Mouse (Mus musculus) forebrain, embryonic 16.5 days (tissue): Measurements from ENCODE around the gene Vangl1. TPM values are rescaled to one million over a fixed set of nuclear protein-coding genes. Genes with fewer than 3 reads are reported as not detected.

ENCODE experiments used
- ATAC-seq: fragments of 200-750 bp; cut with Nextera tagmentation; 2 replicates; pipeline ENCODE4 v1.8.0; 2017; ENCODE audit warnings: mild to moderate bottlenecking, moderate library complexity
- H3K27ac ChIP-seq: fragments of 300-500 bp; sonication (generic); 2 replicates; pipeline ENCODE4 v1.5.1; 2014; ENCODE audit warnings: low read length, control low read depth
- H3K27me3 ChIP-seq: fragments of 300-500 bp; sonication (generic); replicated peaks from 2 replicates; pipeline ENCODE4 v1.6.1; 2014; ENCODE audit warnings: low read length; ENCODE audit not compliant: control insufficient read depth, insufficient read depth
- H3K36me3 ChIP-seq: fragments of 300-500 bp; sonication (generic); 2 replicates; pipeline ENCODE4 v1.6.1; 2014; ENCODE audit not compliant: control insufficient read depth, insufficient read depth
- H3K4me1 ChIP-seq: fragments of 300-500 bp; sonication (generic); replicated peaks from 2 replicates; pipeline ENCODE4 v1.6.1; 2014; ENCODE audit warnings: low read length; ENCODE audit not compliant: control insufficient read depth, insufficient read depth
- H3K4me2 ChIP-seq: fragments of 300-500 bp; sonication (generic); 2 replicates; pipeline ENCODE4 v1.6.1; 2014; ENCODE audit warnings: mild to moderate bottlenecking, low read length, control low read depth
- H3K4me3 ChIP-seq: fragments of 300-500 bp; sonication (generic); replicated peaks from 2 replicates; pipeline ENCODE4 v1.5.1; 2014; ENCODE audit warnings: mild to moderate bottlenecking, low read length, control low read depth
- H3K9ac ChIP-seq: fragments of 300-500 bp; sonication (generic); replicated peaks from 2 replicates; pipeline ENCODE4 v1.6.1; 2014; ENCODE audit warnings: low read depth, low read length, control low read depth
- H3K9me3 ChIP-seq: fragments of 300-500 bp; sonication (generic); 2 replicates; pipeline ENCODE4 v1.6.1; 2016; ENCODE audit warnings: low read length; ENCODE audit not compliant: control insufficient read depth
- WGBS: fragments of 180-500 bp; shearing (Covaris S2); extraction: QIAGEN DNeasy Blood & Tissue Kit; methylation state at CpG from one replicate; pipeline ENCODE4 v1.1.7; 2014; 5-methylcytosine and 5-hydroxymethylcytosine counted together
- polyA plus RNA-seq: library from polyadenylated mRNA; unstranded; fragments of >200 nt; fragmentation: Nextera tagmentation; extraction: Ambion mirVana; gene quantifications from 2 replicates; pipeline ENCODE4 v1.2.1, GENCODE M21; 2015

Gene Vangl1
- polyA plus RNA-seq, 1 experiment from 2014 or later, result 6.3 TPM

DNA sequence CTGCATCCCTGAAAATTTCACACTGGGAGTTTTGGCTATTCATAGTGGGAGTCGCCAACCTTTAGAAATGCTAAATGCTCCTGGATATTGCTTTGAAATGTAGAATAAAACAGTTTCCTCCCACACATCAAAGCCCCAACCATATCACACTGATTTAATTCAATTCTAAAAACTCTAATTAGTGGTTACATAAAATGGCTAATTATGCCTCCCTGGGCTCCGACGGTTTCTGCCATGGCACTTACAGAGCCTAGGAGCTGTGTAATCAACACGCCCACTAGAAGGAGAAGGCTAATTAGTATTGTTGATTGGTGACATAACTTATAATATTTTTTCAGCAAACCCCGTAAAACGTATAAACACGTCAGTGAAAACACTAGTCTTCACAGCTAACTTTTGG is 1.4 kb downstream of the Vangl1 start:
- H3K4me3 ChIP-seq, result peak overlapping the region; percentile 64
- no peaks in the 10 kb centered on the region for H3K9me3 ChIP-seq
- ATAC-seq, result peak; percentile 54
- under 1% methylated on average over 7 of the region's 7 CpGs for WGBS
- no peak overlapping the region; the same call in 1 of the 2 replicates for H3K9ac ChIP-seq
- H3K27ac ChIP-seq, result no peak overlapping the region
- H3K36me3 ChIP-seq, result no peaks in the 10 kb centered on the region
- peak overlapping the region; percentile 98 for H3K4me2 ChIP-seq
- H3K27me3 ChIP-seq, result peaks cover 33% of the 10 kb centered on the region
- H3K4me1 ChIP-seq, result peaks cover 20% of the 10 kb centered on the region

DNA sequence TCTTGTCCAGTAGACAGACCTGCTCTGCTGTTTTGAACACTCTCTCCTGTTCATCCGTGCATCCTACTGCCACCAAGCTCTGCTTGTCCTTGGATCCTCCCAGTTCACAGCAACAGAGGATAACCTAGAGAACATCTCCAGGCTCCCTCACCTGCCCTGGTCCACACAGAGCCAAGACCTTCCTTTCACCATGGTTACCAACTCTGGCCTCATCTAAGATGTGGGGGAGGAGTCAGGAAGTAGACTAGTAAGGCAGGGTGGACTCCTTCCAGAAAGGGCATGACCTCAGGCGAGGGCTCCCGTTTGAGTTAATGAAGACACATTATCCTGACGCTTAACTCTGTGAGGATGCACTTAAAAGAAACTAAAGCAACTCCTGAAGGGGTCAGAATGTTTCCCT is 4.5 kb downstream of the Vangl1 start:
- Histone ChIP-seq H3K27ac (no peak overlapping the region), H3K27me3 (peaks cover 19% of the 10 kb centered on the region), H3K36me3 (no peaks in the 10 kb centered on the region), H3K4me3 (no peak overlapping the region), H3K9ac (no peak overlapping the region), H3K4me1 (peaks cover 15% of the 10 kb centered on the region), H3K9me3 (no peaks in the 10 kb centered on the region), H3K4me2 (no peak overlapping the region)
- ATAC-seq, result no peak
- WGBS, result 60% methylated on average over 4 of the region's 4 CpGs

DNA sequence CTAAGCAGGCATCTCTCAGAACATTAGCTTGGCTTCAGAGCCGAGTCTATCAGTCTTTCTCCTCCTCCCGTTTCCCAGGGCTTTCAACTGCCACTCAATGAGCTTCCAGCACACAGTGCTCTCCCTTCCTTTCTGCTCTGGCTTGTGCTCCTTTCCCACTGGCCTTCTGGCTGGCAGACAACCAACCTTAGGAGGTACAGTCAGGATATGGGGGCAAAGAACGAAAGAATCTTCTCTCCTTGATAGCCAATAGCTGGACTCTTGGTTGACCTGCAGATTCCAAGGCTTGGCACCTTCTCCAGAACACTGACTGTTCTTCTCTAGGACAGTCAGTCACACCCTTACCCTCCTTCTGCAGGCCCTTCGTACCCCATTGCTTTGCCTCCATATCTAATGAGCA is 5.3 kb downstream of the Vangl1 start:
- H3K9ac ChIP-seq, result no peak overlapping the region
- no peak overlapping the region for H3K4me3 ChIP-seq
- WGBS, result 73% methylated on average over 4 of the region's 4 CpGs
- ATAC-seq, result no peak
- peaks cover 16% of the 10 kb centered on the region for H3K4me1 ChIP-seq
- H3K9me3 ChIP-seq, result no peaks in the 10 kb centered on the region
- no peaks in the 10 kb centered on the region for H3K36me3 ChIP-seq
- H3K27me3 ChIP-seq, result peaks cover 23% of the 10 kb centered on the region
- no peak overlapping the region for H3K4me2 ChIP-seq
- H3K27ac ChIP-seq, result no peak overlapping the region

DNA sequence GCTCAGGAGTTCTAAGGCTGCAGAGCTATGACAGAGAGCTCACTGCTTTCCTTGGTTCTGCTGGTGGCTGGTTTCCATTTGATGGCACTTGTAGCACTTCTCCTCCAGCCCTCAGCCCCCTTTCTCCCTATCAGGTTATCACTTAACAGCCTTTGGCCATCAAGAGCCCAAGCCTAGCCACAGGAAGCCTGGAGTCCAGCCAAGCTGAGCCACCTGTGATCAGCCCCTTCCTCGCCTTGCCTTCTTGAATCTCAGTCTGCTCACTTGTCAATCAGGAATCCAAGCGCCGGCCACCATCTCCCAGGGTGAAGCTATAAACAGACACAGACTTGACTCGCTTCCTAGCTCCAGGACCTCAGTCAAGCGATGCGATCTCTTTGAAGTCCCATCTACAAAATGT is 6.0 kb downstream of the Vangl1 start:
- Histone ChIP-seq H3K27me3 (peaks cover 21% of the 10 kb centered on the region), H3K4me1 (peaks cover 15% of the 10 kb centered on the region), H3K36me3 (no peaks in the 10 kb centered on the region), H3K9ac (no peak overlapping the region), H3K4me3 (no peak overlapping the region), H3K4me2 (no peak overlapping the region), H3K9me3 (no peaks in the 10 kb centered on the region), H3K27ac (no peak overlapping the region)
- ATAC-seq, result no peak
- 63% methylated on average over 6 of the region's 6 CpGs for WGBS

DNA sequence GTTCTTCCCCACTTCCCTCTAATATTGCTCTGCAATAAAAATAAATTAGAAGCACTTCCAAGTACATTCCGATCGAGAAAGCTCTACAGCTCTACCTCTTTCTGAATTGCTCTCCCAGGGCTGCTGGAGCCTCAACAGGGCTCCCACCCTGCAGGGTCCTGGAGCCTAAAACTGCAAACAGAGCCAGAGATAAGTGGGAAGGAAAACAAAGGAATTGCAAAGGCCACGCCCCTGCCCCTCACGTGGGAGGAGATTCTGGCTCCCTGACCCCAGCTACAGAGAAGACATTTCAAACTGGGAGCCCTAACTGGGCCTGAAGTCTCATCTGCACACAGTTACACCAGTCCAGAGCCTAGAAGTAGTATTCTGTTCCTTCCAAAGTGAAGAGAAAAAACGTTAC is 6.7 kb downstream of the Vangl1 start:
- peaks cover 12% of the 10 kb centered on the region for H3K4me1 ChIP-seq
- H3K27me3 ChIP-seq, result peaks cover 25% of the 10 kb centered on the region
- H3K4me2 ChIP-seq, result no peak overlapping the region
- no peak for ATAC-seq
- no peaks in the 10 kb centered on the region for H3K9me3 ChIP-seq
- H3K36me3 ChIP-seq, result no peaks in the 10 kb centered on the region
- H3K4me3 ChIP-seq, result no peak overlapping the region
- no peak overlapping the region for H3K27ac ChIP-seq
- H3K9ac ChIP-seq, result no peak overlapping the region
- WGBS, result 23% methylated on average over 5 of the region's 5 CpGs

DNA sequence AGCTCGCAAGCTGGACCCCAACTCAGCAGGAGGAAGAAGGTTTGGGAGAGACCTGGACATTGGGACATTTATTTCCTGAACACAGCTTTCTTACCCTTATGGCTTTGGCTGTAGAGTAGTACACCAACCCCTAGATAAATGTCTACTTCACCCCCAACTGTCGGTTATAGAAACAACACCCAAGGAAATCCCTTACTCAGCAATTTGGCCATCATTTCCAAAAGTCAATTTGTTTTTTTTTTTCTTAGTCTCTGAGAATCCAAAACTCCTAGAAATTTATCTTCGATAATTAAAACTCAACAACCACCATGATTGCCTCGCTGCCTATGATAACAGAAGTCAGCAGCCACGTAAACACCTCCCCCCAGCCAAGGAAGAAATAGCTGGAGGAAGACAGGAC is 7.3 kb downstream of the Vangl1 start:
- Histone ChIP-seq H3K27ac (no peak overlapping the region), H3K4me3 (no peak overlapping the region), H3K4me2 (no peak overlapping the region), H3K9ac (no peak overlapping the region), H3K36me3 (no peaks in the 10 kb centered on the region), H3K27me3 (peaks cover 26% of the 10 kb centered on the region), H3K4me1 (peaks cover 12% of the 10 kb centered on the region), H3K9me3 (no peaks in the 10 kb centered on the region)
- 89% methylated on average over 5 of the region's 5 CpGs for WGBS
- no peak for ATAC-seq

DNA sequence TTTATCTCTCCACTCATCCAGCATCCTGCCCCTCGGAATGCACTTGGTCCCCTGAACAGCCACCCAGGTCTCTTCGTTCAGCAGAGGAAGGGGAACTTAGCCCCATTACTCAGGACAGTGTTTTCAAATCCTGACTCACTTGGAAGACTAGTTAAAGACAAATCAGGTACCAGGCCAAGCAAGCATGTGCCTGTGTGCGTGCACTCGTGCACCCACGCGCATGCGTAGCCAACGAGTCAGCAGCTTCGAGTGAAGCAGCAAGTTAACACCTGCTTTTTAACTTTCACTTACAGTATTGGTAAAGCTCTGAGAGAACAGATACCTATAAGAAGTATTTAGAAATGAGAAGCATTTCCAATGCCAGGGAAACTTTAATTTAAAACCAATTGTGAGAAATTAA is 8.3 kb downstream of the Vangl1 start:
- Histone ChIP-seq H3K4me3 (no peak overlapping the region), H3K4me1 (peaks cover 12% of the 10 kb centered on the region), H3K9ac (no peak overlapping the region), H3K4me2 (no peak overlapping the region), H3K9me3 (no peaks in the 10 kb centered on the region), H3K27ac (no peak overlapping the region), H3K27me3 (peaks cover 18% of the 10 kb centered on the region), H3K36me3 (no peaks in the 10 kb centered on the region)
- 92% methylated on average over 9 of the region's 9 CpGs for WGBS
- ATAC-seq, result no peak

DNA sequence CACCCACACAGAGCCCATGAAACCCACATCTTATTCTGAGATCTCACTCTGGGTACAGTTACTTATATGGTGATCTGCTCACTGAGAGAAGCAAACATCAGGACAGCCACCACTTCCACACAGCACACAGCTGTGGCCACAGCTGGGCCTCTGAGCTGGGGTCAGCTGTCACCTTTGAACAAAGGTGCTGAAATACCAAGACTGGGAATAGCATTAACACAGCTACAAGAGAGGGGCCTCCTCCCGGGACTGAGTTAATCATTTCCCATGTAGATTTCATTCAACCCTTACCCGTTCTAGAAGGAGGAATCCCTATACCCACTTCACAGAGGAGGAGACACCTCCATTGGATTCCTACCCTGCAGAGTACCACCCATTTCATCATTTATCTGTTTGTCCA is 8.7 kb downstream of the Vangl1 start:
- ATAC-seq, result no peak
- Histone ChIP-seq H3K36me3 (no peaks in the 10 kb centered on the region), H3K9me3 (no peaks in the 10 kb centered on the region), H3K4me2 (no peak overlapping the region), H3K4me1 (peaks cover 12% of the 10 kb centered on the region), H3K27me3 (peaks cover 18% of the 10 kb centered on the region), H3K4me3 (no peak overlapping the region), H3K27ac (no peak overlapping the region), H3K9ac (no peak overlapping the region)
- 59% methylated on average over 2 of the region's 2 CpGs for WGBS

DNA sequence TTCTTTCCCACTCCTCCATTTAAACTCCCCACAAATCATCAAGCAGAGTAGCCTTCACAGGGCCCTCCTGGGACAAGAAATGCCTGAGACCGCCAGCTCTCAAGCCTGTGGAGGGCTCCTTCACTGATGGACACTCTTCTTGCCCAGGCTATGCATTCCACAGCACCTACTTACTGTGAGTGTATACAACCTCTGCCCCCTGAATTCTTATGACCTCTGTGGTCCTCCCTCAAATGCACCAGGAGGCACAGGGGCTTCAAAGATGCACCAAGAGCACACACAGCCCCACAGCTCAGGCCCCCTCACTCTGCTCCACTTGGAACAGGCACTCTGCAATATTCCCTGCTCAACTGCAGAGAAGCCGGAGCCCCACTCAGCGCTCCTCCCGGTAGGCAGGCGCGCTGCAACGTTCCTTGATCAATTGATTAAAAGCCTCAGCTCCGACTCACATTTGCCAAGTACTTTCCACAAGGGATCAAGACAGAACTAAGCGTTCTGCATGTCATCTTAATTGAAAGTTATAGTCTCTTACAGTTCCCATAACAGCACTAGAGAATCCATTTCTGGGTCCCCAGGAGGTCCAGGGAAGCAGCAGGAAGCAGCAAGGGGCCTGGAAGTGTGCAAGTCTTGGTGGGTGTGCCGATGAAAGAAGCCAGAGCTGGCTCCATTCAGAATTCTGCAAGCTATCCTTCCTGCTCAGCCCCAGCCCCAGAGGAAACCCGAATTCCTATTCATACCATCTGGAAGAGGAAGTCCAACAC is 10.0 kb downstream of the Vangl1 start:
- no peaks in the 10 kb centered on the region for H3K9me3 ChIP-seq
- H3K36me3 ChIP-seq, result no peaks in the 10 kb centered on the region
- no peak overlapping the region for H3K4me3 ChIP-seq
- peak; percentile 79 for ATAC-seq
- peaks cover 12% of the 10 kb centered on the region for H3K4me1 ChIP-seq
- 5% methylated on average over 11 of the region's 11 CpGs for WGBS
- H3K27ac ChIP-seq, result no peak overlapping the region
- H3K9ac ChIP-seq, result no peak overlapping the region
- H3K27me3 ChIP-seq, result peaks cover 14% of the 10 kb centered on the region
- no peak overlapping the region; the same call in 1 of the 2 replicates for H3K4me2 ChIP-seq
